17 mouse cellular contexts compared by ENCODE assay signal in genomic region chr3:116563095-116563492, GRCm38 (mm10). TPM values are rescaled to one million over a fixed set of nuclear protein-coding genes. Genes with fewer than 3 reads are reported as not detected.
DNase-seq lines count a peak whose midpoint lies in the region; ATAC-seq and TF ChIP-seq lines count a peak whose summit lies in the region.
"Had no signal": no experiment of that assay in that cellular context is flagged by ENCODE, and none has a peak within 500 bp of the region (broad histone marks: within the 10 kb centered on the region; RNA-seq: fewer than 3 reads in every experiment).

No protein-coding gene starts in this region.

- no peaks in the 10 kb centered on the region for H3K27me3 ChIP-seq in heart, embryonic 13.5 days (replicated peaks)
- H3K27me3 ChIP-seq in intestine, postnatal 0 days (replicated peaks; ENCODE audit: control insufficient read depth, insufficient read depth, low read length), result no peaks in the 10 kb centered on the region
- no peaks in the 10 kb centered on the region for H3K27me3 ChIP-seq in megakaryocyte, embryonic 14.5 days (replicated peaks)
- no peaks in the 10 kb centered on the region for H3K27me3 ChIP-seq in thymus, adult 2 months (ENCODE audit: control insufficient read depth, insufficient read depth, low read length)
- H3K27me3 ChIP-seq: limb, embryonic 15.5 days had no signal

- no peak for DNase-seq in heart, postnatal 25 days (ENCODE audit: low spot score)
- DNase-seq in left cerebral cortex, postnatal 4 days, result no peak
- DNase-seq in lung, postnatal 4 days, result no peak
- no peak for DNase-seq in thymus, adult 2 months
- DNase-seq: adrenal gland, postnatal 25 days; gastrocnemius, postnatal 36 days; kidney, postnatal 4 days; thymus, postnatal 4 days had no signal

- TF ChIP-seq CTCF in bone marrow, adult 2 months (IDR thresholded peaks at IDR 0.05; ENCODE audit: control insufficient read depth, insufficient read depth, low read length), result no peak
- no peak for TF ChIP-seq CTCF in intestine, postnatal 0 days (IDR thresholded peaks at IDR 0.05; ENCODE audit: low read depth)
- no peak for TF ChIP-seq CTCF in thymus, adult 2 months (IDR thresholded peaks at IDR 0.05; ENCODE audit: borderline replicate concordance, control insufficient read depth, extremely low read depth, insufficient read depth, low read length, poor library complexity)

- peaks cover 32% of the 10 kb centered on the region for H3K36me3 ChIP-seq in heart, embryonic 13.5 days
- no peaks in the 10 kb centered on the region for H3K36me3 ChIP-seq in intestine, postnatal 0 days (ENCODE audit: control insufficient read depth, insufficient read depth)
- H3K36me3 ChIP-seq in megakaryocyte, embryonic 14.5 days (replicated peaks; ENCODE audit: low read length), result peaks cover 24% of the 10 kb centered on the region
- no peaks in the 10 kb centered on the region for H3K36me3 ChIP-seq in thymus, adult 2 months (ENCODE audit: control insufficient read depth, insufficient read depth, low read length)
- H3K36me3 ChIP-seq: limb, embryonic 15.5 days had no signal

- H3K4me3 ChIP-seq in heart, embryonic 13.5 days, result peak overlapping the region; percentile 57
- peak overlapping the region; percentile 56 for H3K4me3 ChIP-seq in bone marrow, adult 2 months (replicated peaks; ENCODE audit: control insufficient read depth, low read depth, low read length)
- H3K4me3 ChIP-seq in intestine, postnatal 0 days (ENCODE audit: low read depth, low read length), result peak overlapping the region; percentile 35
- peak overlapping the region; percentile 88 for H3K4me3 ChIP-seq in megakaryocyte, embryonic 14.5 days (replicated peaks)
- H3K4me3 ChIP-seq in thymus, adult 2 months (ENCODE audit: control insufficient read depth, insufficient read depth, low read length), result no peak overlapping the region
- H3K4me3 ChIP-seq: limb, embryonic 15.5 days had no signal

- no peak for TF ChIP-seq POLR2A in bone marrow, adult 2 months (IDR thresholded peaks at IDR 0.05; ENCODE audit: borderline replicate concordance, control insufficient read depth, low read depth, low read length)
- TF ChIP-seq POLR2A in thymus, adult 2 months (IDR thresholded peaks at IDR 0.05; ENCODE audit: control insufficient read depth, extremely low read depth, insufficient read depth, low read length, poor library complexity), result no peak

- H3K27ac ChIP-seq in heart, embryonic 13.5 days (replicated peaks), result peak overlapping the region; percentile 97
- H3K27ac ChIP-seq in bone marrow, adult 2 months (ENCODE audit: control insufficient read depth, insufficient read depth, low read depth, low read length, poor library complexity), result peak overlapping the region; percentile 41; the same call in 1 of the 2 replicates
- H3K27ac ChIP-seq in intestine, postnatal 0 days (ENCODE audit: low read depth, low read length), result peak overlapping the region; percentile 63
- H3K27ac ChIP-seq in thymus, adult 2 months (ENCODE audit: control insufficient read depth, insufficient read depth, low read length), result no peak overlapping the region
- H3K27ac ChIP-seq: limb, embryonic 15.5 days had no signal

- H3K4me2 ChIP-seq in heart, embryonic 13.5 days, result peak overlapping the region; percentile 62
- H3K4me2 ChIP-seq in intestine, postnatal 0 days (replicated peaks; ENCODE audit: low read depth), result peak overlapping the region; percentile 57
- H3K4me2 ChIP-seq: limb, embryonic 15.5 days had no signal

- peak overlapping the region; percentile 82 for H3K9ac ChIP-seq in heart, embryonic 13.5 days
- H3K9ac ChIP-seq in intestine, postnatal 0 days (ENCODE audit: low read depth, low read length), result no peak overlapping the region
- H3K9ac ChIP-seq: limb, embryonic 15.5 days had no signal

- peaks cover 19% of the 10 kb centered on the region for H3K4me1 ChIP-seq in heart, embryonic 13.5 days
- H3K4me1 ChIP-seq in bone marrow, adult 2 months (ENCODE audit: control insufficient read depth, insufficient read depth, low read length), result 0 out of 2 replicates have a peak, but pooled peaks cover 1% of the 10 kb centered on the region
- H3K4me1 ChIP-seq in intestine, postnatal 0 days (replicated peaks; ENCODE audit: control insufficient read depth, insufficient read depth, low read length), result no peaks in the 10 kb centered on the region
- H3K4me1 ChIP-seq in megakaryocyte, embryonic 14.5 days, result peaks cover 35% of the 10 kb centered on the region
- peaks cover 8% of the 10 kb centered on the region for H3K4me1 ChIP-seq in thymus, adult 2 months (replicated peaks; ENCODE audit: control insufficient read depth, insufficient read depth, low read length)
- H3K4me1 ChIP-seq: limb, embryonic 15.5 days had no signal

- intact Hi-C loops in heart, postnatal 25 days (cut with DNase I), result no loop called here
- intact Hi-C loops in left cerebral cortex, postnatal 4 days (cut with DNase I), result no loop called here

- WGBS in heart, embryonic 13.5 days, result 13% methylated on average over 7 of the region's 7 CpGs
- 7% methylated on average over 7 of the region's 7 CpGs for WGBS in bone marrow, adult 2 months
- 32% methylated on average over 7 of the region's 7 CpGs for WGBS in intestine, postnatal 0 days
- WGBS in thymus, adult 2 months, result 23% methylated on average over 7 of the region's 7 CpGs

- H3K9me3 ChIP-seq in heart, embryonic 13.5 days, result peaks cover 7% of the 10 kb centered on the region
- no peaks in the 10 kb centered on the region for H3K9me3 ChIP-seq in intestine, postnatal 0 days (ENCODE audit: control insufficient read depth)
- H3K9me3 ChIP-seq in megakaryocyte, embryonic 14.5 days, result peaks cover 8% of the 10 kb centered on the region; the same call in 1 of the 2 replicates
- H3K9me3 ChIP-seq: limb, embryonic 15.5 days had no signal

- ATAC-seq in heart, embryonic 13.5 days (ENCODE audit: extremely low read depth, insufficient number of reproducible peaks, low FRiP score, low TSS enrichment), result no peak
- ATAC-seq in intestine, postnatal 0 days, result peak; percentile 31; the same call in 1 of the 2 replicates
- ATAC-seq: CD4-positive, CD25-positive, alpha-beta regulatory T cell, adult 4 months; forebrain, embryonic 14.5 days had no signal

RNA-seq across cellular contexts. Expression of gene Lrrc39, which starts 0.3 kb away (rescaled TPM):
- 29.9 and 31.7 TPM in 2 replicates for polyA plus RNA-seq in heart, embryonic 13.5 days (2015; fragmentation: Nextera tagmentation; extraction: Ambion mirVana)
- 10 to 100 TPM; 69.5 to 70.7 TPM for total RNA-seq in heart, postnatal 25 days (2021)
- 3.4 and 4.2 TPM in 2 replicates for polyA plus RNA-seq in bone marrow, adult 2 months (2011; ENCODE audit: insufficient read depth, insufficient read length, low replicate concordance, missing spikeins)
- 5.2 and 5.4 TPM in 2 replicates for polyA plus RNA-seq in intestine, postnatal 0 days (2015; fragmentation: Nextera tagmentation; extraction: Ambion mirVana)
- polyA plus RNA-seq in megakaryocyte, embryonic 14.5 days (2012; ENCODE audit: insufficient read depth, low replicate concordance), result 0.19 TPM in 1 of 2 replicates, not detected in the other
- not detected for total RNA-seq in left cerebral cortex, postnatal 4 days (2021)
- 0.31 and 1.7 TPM in 2 replicates for polyA plus RNA-seq in thymus, adult 2 months (2012; rRNA removed)
- total RNA-seq: left cerebral cortex, adult 18-20 months; midbrain, postnatal 0 days had no signal

RNA-seq across cellular contexts. Expression of gene Sass6, which starts 31.7 kb away (rescaled TPM):
- 11.7 and 15.7 TPM in 2 replicates for polyA plus RNA-seq in heart, embryonic 13.5 days (2015; fragmentation: Nextera tagmentation; extraction: Ambion mirVana)
- 1 to 10 TPM; 2.1 to 2.4 TPM for total RNA-seq in heart, postnatal 25 days (2021)
- polyA plus RNA-seq in bone marrow, adult 2 months (2011; ENCODE audit: insufficient read depth, insufficient read length, low replicate concordance, missing spikeins), result 12.7 and 17.9 TPM in 2 replicates
- polyA plus RNA-seq in intestine, postnatal 0 days (2015; fragmentation: Nextera tagmentation; extraction: Ambion mirVana), result 4.1 TPM in 2 replicates
- 1.4 and 2.0 TPM in 2 replicates for polyA plus RNA-seq in megakaryocyte, embryonic 14.5 days (2012; ENCODE audit: insufficient read depth, low replicate concordance)
- total RNA-seq in left cerebral cortex, postnatal 4 days (2021), result 10 to 100 TPM; 11.5 to 12.3 TPM
- 7.6 and 8.9 TPM in 2 replicates for polyA plus RNA-seq in thymus, adult 2 months (2012; rRNA removed)

RNA-seq across cellular contexts. Expression of gene Dbt, which starts 50.2 kb away (rescaled TPM):
- polyA plus RNA-seq in heart, embryonic 13.5 days (2015; fragmentation: Nextera tagmentation; extraction: Ambion mirVana), result 20.2 and 22.5 TPM in 2 replicates
- total RNA-seq in heart, postnatal 25 days (2021), result 10 to 100 TPM; 57.0 to 62.1 TPM
- 4.3 and 9.5 TPM in 2 replicates for polyA plus RNA-seq in bone marrow, adult 2 months (2011; ENCODE audit: insufficient read depth, insufficient read length, low replicate concordance, missing spikeins)
- 4.4 and 5.2 TPM in 2 replicates for polyA plus RNA-seq in intestine, postnatal 0 days (2015; fragmentation: Nextera tagmentation; extraction: Ambion mirVana)
- polyA plus RNA-seq in megakaryocyte, embryonic 14.5 days (2012; ENCODE audit: insufficient read depth, low replicate concordance), result 0.78 TPM in 1 of 2 replicates, not detected in the other
- total RNA-seq in left cerebral cortex, postnatal 4 days (2021), result 10 to 100 TPM; 13.8 to 16.2 TPM
- 7.4 and 8.7 TPM in 2 replicates for polyA plus RNA-seq in thymus, adult 2 months (2012; rRNA removed)

RNA-seq across cellular contexts. Expression of gene Trmt13, which starts 51.3 kb away (rescaled TPM):
- polyA plus RNA-seq in heart, embryonic 13.5 days (2015; fragmentation: Nextera tagmentation; extraction: Ambion mirVana), result 18.6 and 18.8 TPM in 2 replicates
- total RNA-seq in heart, postnatal 25 days (2021), result 1 to 10 TPM; 5.1 to 5.3 TPM
- polyA plus RNA-seq in bone marrow, adult 2 months (2011; ENCODE audit: insufficient read depth, insufficient read length, low replicate concordance, missing spikeins), result 9.4 and 22.0 TPM in 2 replicates
- 8.2 and 11.0 TPM in 2 replicates for polyA plus RNA-seq in intestine, postnatal 0 days (2015; fragmentation: Nextera tagmentation; extraction: Ambion mirVana)
- 0.64 and 6.4 TPM in 2 replicates for polyA plus RNA-seq in megakaryocyte, embryonic 14.5 days (2012; ENCODE audit: insufficient read depth, low replicate concordance)
- total RNA-seq in left cerebral cortex, postnatal 4 days (2021), result 10 to 100 TPM; 17.9 to 20.0 TPM
- polyA plus RNA-seq in thymus, adult 2 months (2012; rRNA removed), result 10.7 and 12.9 TPM in 2 replicates

RNA-seq across cellular contexts. Expression of gene Rtca, which starts 55.1 kb away (rescaled TPM):
- 52.9 and 59.4 TPM in 2 replicates for polyA plus RNA-seq in heart, embryonic 13.5 days (2015; fragmentation: Nextera tagmentation; extraction: Ambion mirVana)
- total RNA-seq in heart, postnatal 25 days (2021), result 10 to 100 TPM; 20.1 to 22.1 TPM
- polyA plus RNA-seq in bone marrow, adult 2 months (2011; ENCODE audit: insufficient read depth, insufficient read length, low replicate concordance, missing spikeins), result 10.4 and 22.5 TPM in 2 replicates
- 54.4 and 61.5 TPM in 2 replicates for polyA plus RNA-seq in intestine, postnatal 0 days (2015; fragmentation: Nextera tagmentation; extraction: Ambion mirVana)
- 39.0 and 44.2 TPM in 2 replicates for polyA plus RNA-seq in megakaryocyte, embryonic 14.5 days (2012; ENCODE audit: insufficient read depth, low replicate concordance)
- total RNA-seq in left cerebral cortex, postnatal 4 days (2021), result 10 to 100 TPM; 67.5 to 71.1 TPM
- polyA plus RNA-seq in thymus, adult 2 months (2012; rRNA removed), result 34.9 and 36.7 TPM in 2 replicates
